Mouse (Mus musculus) kidney, embryonic 14.5 days (tissue): Measurements from ENCODE around the gene Gpn1. TPM values are rescaled to one million over a fixed set of nuclear protein-coding genes. Genes with fewer than 3 reads are reported as not detected.
"Not testable (repeated sequence)": the region's sequence is repeated elsewhere in the genome, so short reads cannot be mapped to it uniquely, and the experiment has no call there.

Source experiments
- ATAC-seq: fragments of 200-750 bp; cut with Nextera tagmentation; 2 replicates; pipeline ENCODE4 v1.8.0; 2017; ENCODE audit warnings: moderate number of reproducible peaks, mild to moderate bottlenecking, moderate TSS enrichment, moderate library complexity; ENCODE audit not compliant: low FRiP score, low TSS enrichment
- H3K27ac ChIP-seq: fragments of 300-500 bp; sonication (generic); 2 replicates; pipeline ENCODE4 v1.5.1; 2014; ENCODE audit warnings: low read depth, mild to moderate bottlenecking, low read length, moderate library complexity, mixed read lengths
- H3K27me3 ChIP-seq: fragments of 300-500 bp; sonication (generic); 2 replicates; pipeline ENCODE4 v1.6.1; 2014; ENCODE audit warnings: mild to moderate bottlenecking, low read length; ENCODE audit not compliant: control insufficient read depth, insufficient read depth
- H3K36me3 ChIP-seq: fragments of 300-500 bp; sonication (generic); 2 replicates; pipeline ENCODE4 v1.6.1; 2014; ENCODE audit warnings: low read length, mixed read lengths; ENCODE audit not compliant: control insufficient read depth, insufficient read depth
- H3K4me1 ChIP-seq: fragments of 300-500 bp; sonication (generic); 2 replicates; pipeline ENCODE4 v1.6.1; 2014; ENCODE audit warnings: low read length, mixed read lengths; ENCODE audit not compliant: control insufficient read depth, insufficient read depth
- H3K4me2 ChIP-seq: fragments of 300-500 bp; sonication (generic); replicated peaks from 2 replicates; pipeline ENCODE4 v1.6.1; 2014; ENCODE audit warnings: low read depth, mild to moderate bottlenecking, low read length
- H3K4me3 ChIP-seq: fragments of 300-500 bp; sonication (generic); 2 replicates; pipeline ENCODE4 v1.5.1; 2014; ENCODE audit warnings: mild to moderate bottlenecking, low read length
- H3K9ac ChIP-seq: fragments of 300-500 bp; sonication (generic); 2 replicates; pipeline ENCODE4 v1.6.1; 2014; ENCODE audit warnings: low read depth, mild to moderate bottlenecking, low read length, moderate library complexity
- H3K9me3 ChIP-seq: fragments of 300-500 bp; sonication (generic); 2 replicates; pipeline ENCODE4 v1.6.1; 2016; ENCODE audit warnings: low read length; ENCODE audit not compliant: control insufficient read depth
- WGBS: fragments of 180-500 bp; shearing (Covaris S2); extraction: QIAGEN DNeasy Blood & Tissue Kit; methylation state at CpG from one replicate; pipeline ENCODE4 v1.1.7; 2014; 5-methylcytosine and 5-hydroxymethylcytosine counted together
- polyA plus RNA-seq: library from polyadenylated mRNA; unstranded; fragments of >200 nt; fragmentation: Nextera tagmentation; extraction: Ambion mirVana; gene quantifications from 2 replicates; pipeline ENCODE4 v1.2.1, GENCODE M21; 2014

Gene Gpn1
- polyA plus RNA-seq, 1 experiment from 2014 or later, result 72.0 TPM

- 81% methylated on average over 11 of the region's 11 CpGs for WGBS
- H3K27me3 ChIP-seq, H3K9me3 ChIP-seq, ATAC-seq: not testable (repeated sequence)
- Histone ChIP-seq H3K4me1 (peaks cover 16% of the 10 kb centered on the region), H3K9ac (peak within 1 kb of the TSS; percentile 81), H3K27ac (peak within 1 kb of the TSS; percentile 83), H3K36me3 (peaks cover 25% of the 10 kb centered on the region), H3K4me3 (peak within 1 kb of the TSS; percentile 98), H3K4me2 (peak within 1 kb of the TSS; percentile 93)
These were observed 33.2 kb downstream of the Gpn1 start, which contains the start of gene Supt7l for GRCm38 (mm10) chr5:31527707-31528106. Gene Supt7l (minus strand): TSS chr5:31527807.

- H3K27me3 ChIP-seq, result no peaks in the 10 kb centered on the region
- no peak overlapping the region for H3K4me2 ChIP-seq
- H3K4me3 ChIP-seq, result no peak overlapping the region
- no peak overlapping the region for H3K9ac ChIP-seq
- whole genome bisulfite sequencing, result 59% methylated on average over 2 of the region's 2 CpGs
- no peak for ATAC-seq
- H3K4me1 ChIP-seq, result peaks cover 16% of the 10 kb centered on the region
- H3K9me3 ChIP-seq, result no peaks in the 10 kb centered on the region
- H3K27ac ChIP-seq, result no peak overlapping the region
- peaks cover 32% of the 10 kb centered on the region for H3K36me3 ChIP-seq
These were observed 34.0 kb downstream of the Gpn1 start for GRCm38 (mm10) chr5:31528560-31528959.

GRCm38 (mm10) chr5:31535228-31535627, 40.7 kb downstream of the Gpn1 start:
- no peak for ATAC-seq
- WGBS, result 89% methylated on average over 2 of the region's 2 CpGs
- Histone ChIP-seq H3K4me1 (no peaks in the 10 kb centered on the region), H3K4me2 (no peak overlapping the region), H3K9me3 (no peaks in the 10 kb centered on the region), H3K36me3 (peaks cover 81% of the 10 kb centered on the region), H3K9ac (no peak overlapping the region), H3K27ac (no peak overlapping the region), H3K4me3 (no peak overlapping the region), H3K27me3 (no peaks in the 10 kb centered on the region)

GRCm38 (mm10) chr5:31559401-31559800, 64.9 kb downstream of the Gpn1 start:
- no peak for ATAC-seq
- WGBS, result 32% methylated on average over 1 of the region's 1 CpGs
- no peak overlapping the region for H3K4me2 ChIP-seq
- no peak overlapping the region for H3K27ac ChIP-seq
- H3K4me1 ChIP-seq, result peaks cover 2% of the 10 kb centered on the region; the same call in 1 of the 2 replicates
- H3K27me3 ChIP-seq, result no peaks in the 10 kb centered on the region
- H3K4me3 ChIP-seq, result no peak overlapping the region
- H3K36me3 ChIP-seq, result peaks cover 34% of the 10 kb centered on the region
- no peak overlapping the region for H3K9ac ChIP-seq
- no peaks in the 10 kb centered on the region for H3K9me3 ChIP-seq

- 98% methylated on average over 2 of the region's 2 CpGs for WGBS
- Histone ChIP-seq H3K9ac (no peak overlapping the region), H3K27ac (no peak overlapping the region), H3K4me3 (no peak overlapping the region), H3K36me3 (peaks cover 25% of the 10 kb centered on the region), H3K9me3 (no peaks in the 10 kb centered on the region), H3K4me2 (no peak overlapping the region), H3K4me1 (peaks cover 2% of the 10 kb centered on the region; the same call in 1 of the 2 replicates), H3K27me3 (no peaks in the 10 kb centered on the region)
- ATAC-seq, result no peak
These were observed 65.8 kb downstream of the Gpn1 start for GRCm38 (mm10) chr5:31560352-31560751.

GRCm38 (mm10) chr5:31562036-31562666, 67.6 kb downstream of the Gpn1 start:
- WGBS, result 79% methylated on average over 7 of the region's 7 CpGs
- ATAC-seq, result no peak
- H3K4me2 ChIP-seq, result no peak overlapping the region
- peaks cover 2% of the 10 kb centered on the region; the same call in 1 of the 2 replicates for H3K4me1 ChIP-seq
- no peaks in the 10 kb centered on the region for H3K27me3 ChIP-seq
- H3K4me3 ChIP-seq, result no peak overlapping the region
- no peak overlapping the region for H3K9ac ChIP-seq
- H3K36me3 ChIP-seq, result peaks cover 16% of the 10 kb centered on the region; the same call in 1 of the 2 replicates
- no peak overlapping the region; the same call in 1 of the 2 replicates for H3K27ac ChIP-seq
- no peaks in the 10 kb centered on the region for H3K9me3 ChIP-seq

Other genes with a start within 250 kb of the Gpn1 start
- 28.0 and 31.8 TPM in 2 replicates for gene Krtcap3, start 243.1 kb upstream of the Gpn1 start, polyA plus RNA-seq
- gene Ift172, start 203.6 kb upstream of the Gpn1 start, polyA plus RNA-seq, result 26.3 and 31.9 TPM in 2 replicates
- gene Fndc4, start 198.7 kb upstream of the Gpn1 start, polyA plus RNA-seq, result 42.8 and 55.6 TPM in 2 replicates
- gene Gckr, start 197.3 kb upstream of the Gpn1 start, polyA plus RNA-seq, result 0.76 TPM in 1 of 2 replicates, not detected in the other
- 27.4 and 55.0 TPM in 2 replicates for gene Zfp512, start 42.3 kb upstream of the Gpn1 start, polyA plus RNA-seq
- gene 4930548H24Rik, start 9.0 kb upstream of the Gpn1 start, polyA plus RNA-seq, result 0.08 and 0.09 TPM in 2 replicates
- gene Slc4a1ap, start 32.3 kb downstream of the Gpn1 start, polyA plus RNA-seq, result 31.1 and 31.2 TPM in 2 replicates
- 18.5 and 23.8 TPM in 2 replicates for gene Supt7l, start 33.1 kb downstream of the Gpn1 start, polyA plus RNA-seq
- gene Mrpl33, start 102.2 kb downstream of the Gpn1 start, polyA plus RNA-seq, result 253 and 349 TPM in 2 replicates
- gene Rbks, start 202.9 kb downstream of the Gpn1 start, polyA plus RNA-seq, result 3.1 and 3.2 TPM in 2 replicates
- 60.6 and 68.5 TPM in 2 replicates for gene Babam2, start 202.9 kb downstream of the Gpn1 start, polyA plus RNA-seq